Mouse (Mus musculus): Measurements from ENCODE around the gene Prkaca.

Prkaca gene

GRCm38 (mm10) chr8:84039050-84039449, 66.3 kb downstream of the Prkaca start:
- no peak for DNase-seq (ENCODE audit: low spot score)

- no peak for DNase-seq (ENCODE audit: low spot score)
Observed at GRCm38 (mm10) chr8:84042066-84042947, 69.5 kb downstream of the Prkaca start, which contains the start of gene Il27ra. Gene Il27ra (minus strand): TSS chr8:84042589.

DNA sequence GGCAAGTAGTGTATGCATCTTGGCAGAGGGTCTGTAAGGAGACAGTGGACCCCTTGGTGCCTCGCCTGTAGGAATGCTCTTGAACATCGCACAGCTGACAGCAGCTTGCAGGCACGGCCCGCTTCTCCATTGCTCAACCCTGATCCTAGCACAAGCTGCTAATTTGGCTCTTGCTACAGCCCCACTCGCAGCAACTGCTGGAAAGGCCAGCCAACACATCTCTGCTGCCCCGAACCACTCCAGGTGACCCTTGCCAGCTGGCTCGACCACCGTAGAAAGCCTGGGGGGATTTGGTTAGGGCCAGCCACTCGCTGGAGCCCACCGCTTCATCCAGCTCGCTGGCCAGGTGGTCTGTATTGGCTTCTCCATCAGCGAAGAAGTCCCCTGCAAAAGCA, 70.2 kb downstream of the Prkaca start:
- no peak for DNase-seq (ENCODE audit: low spot score)

- DNase-seq (ENCODE audit: low spot score) = no peak
Observed at GRCm38 (mm10) chr8:84044103-84044502, 71.3 kb downstream of the Prkaca start.

GRCm38 (mm10) chr8:84044900-84045299, 72.1 kb downstream of the Prkaca start, which contains the start of gene Rln3:
Gene Rln3 (minus strand): TSS chr8:84045000.
- no peak for DNase-seq (ENCODE audit: low spot score)
